8 mouse cellular contexts compared by ENCODE assay signal in the genomic region with DNA sequence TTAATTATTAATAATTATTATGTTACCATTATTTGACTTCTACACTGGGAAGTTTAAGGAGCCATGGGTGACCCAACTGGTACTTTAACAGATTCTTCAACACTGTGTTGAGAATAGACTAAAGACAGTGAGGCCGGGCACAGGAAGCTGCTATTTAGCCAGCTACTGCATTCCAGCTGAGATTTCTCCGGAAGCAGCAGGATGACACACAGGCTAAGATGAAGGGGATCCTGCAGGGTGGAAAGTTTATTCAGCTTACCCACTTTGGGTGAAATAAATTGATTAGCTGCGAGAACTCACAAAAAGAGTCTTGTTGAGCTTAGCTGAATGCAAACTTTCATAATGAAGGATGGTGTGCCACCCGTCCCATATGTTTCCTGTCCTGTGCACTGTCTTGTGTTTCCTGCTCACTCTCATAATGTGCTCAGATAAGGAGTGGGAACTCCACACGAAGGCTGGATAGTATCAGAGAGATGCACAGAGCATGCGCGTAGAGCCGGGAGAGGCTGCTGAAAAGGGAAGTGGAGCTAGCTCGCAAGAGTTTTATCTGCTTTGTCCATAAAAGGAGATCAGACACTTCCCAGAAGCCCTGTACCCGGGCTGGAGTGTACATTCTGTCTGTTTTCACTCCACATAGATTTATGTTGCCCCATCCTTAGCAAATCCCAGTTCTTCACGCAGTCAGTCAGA. TPM values are rescaled to one million over a fixed set of nuclear protein-coding genes. Genes with fewer than 3 reads are reported as not detected.
A peak's percentile ranks its signal among the peaks of the same experiment; 100 is the strongest.
DNase-seq lines count a peak whose midpoint lies in the region; ATAC-seq lines count a peak whose summit lies in the region.

A gene (plus strand): TSS at position 445 of the 690 bp plus-strand sequence.

- peaks cover 25% of the 10 kb centered on the region for H3K27me3 ChIP-seq in embryonic facial prominence, embryonic 15.5 days
- 0 out of 2 replicates have a peak, but pooled peaks cover 5% of the 10 kb centered on the region for H3K27me3 ChIP-seq in heart, embryonic 15.5 days
- H3K27me3 ChIP-seq in liver, embryonic 15.5 days: peaks cover 18% of the 10 kb centered on the region

- WGBS in embryonic facial prominence, embryonic 15.5 days: 32% methylated on average over 11 of the region's 11 CpGs
- 10% methylated on average over 11 of the region's 11 CpGs for WGBS in heart, embryonic 15.5 days
- 11% methylated on average over 11 of the region's 11 CpGs for WGBS in liver, embryonic 15.5 days (ENCODE audit: insufficient replicate concordance)

- peaks cover 17% of the 10 kb centered on the region for H3K4me1 ChIP-seq in embryonic facial prominence, embryonic 15.5 days
- peaks cover 23% of the 10 kb centered on the region for H3K4me1 ChIP-seq in heart, embryonic 15.5 days (replicated peaks)
- peaks cover 45% of the 10 kb centered on the region for H3K4me1 ChIP-seq in liver, embryonic 15.5 days (replicated peaks)

- DNase-seq in right cerebral cortex, postnatal 10 days (ENCODE audit: low spot score in 2 of 2): peak; percentile 42 to 53
- no peak for DNase-seq in right cerebral cortex, postnatal 36 days (ENCODE audit: low spot score in 2 of 2)
- peak; percentile 82 for DNase-seq in kidney, postnatal 10 days
- DNase-seq in urinary bladder, postnatal 36 days (ENCODE audit: low spot score in 2 of 2): peak; percentile 21 to 41

- 0 out of 2 replicates have a peak within 1 kb of the TSS, but pooled peaks have one; percentile 22 for H3K27ac ChIP-seq in embryonic facial prominence, embryonic 15.5 days (replicated peaks)
- peak within 1 kb of the TSS; percentile 56 for H3K27ac ChIP-seq in heart, embryonic 15.5 days
- peak within 1 kb of the TSS; percentile 38 for H3K27ac ChIP-seq in liver, embryonic 15.5 days (replicated peaks)

- 0 out of 2 replicates have a peak within 1 kb of the TSS, but pooled peaks have one; percentile 6 for H3K4me3 ChIP-seq in embryonic facial prominence, embryonic 15.5 days (replicated peaks)
- peak within 1 kb of the TSS; percentile 28 for H3K4me3 ChIP-seq in heart, embryonic 15.5 days
- H3K4me3 ChIP-seq in liver, embryonic 15.5 days (replicated peaks): peak within 1 kb of the TSS; percentile 28

- no peak for ATAC-seq in embryonic facial prominence, embryonic 15.5 days (ENCODE audit: insufficient number of reproducible peaks, low FRiP score, low TSS enrichment, low read depth)
- peak; percentile 78 for ATAC-seq in heart, embryonic 15.5 days (replicated peaks; ENCODE audit: insufficient number of reproducible peaks, insufficient read depth, low FRiP score, low read depth)
- peak; percentile 62 for ATAC-seq in liver, embryonic 15.5 days (ENCODE audit: insufficient read depth)
- ATAC-seq in neutrophil, adult 5-6 weeks (ENCODE audit: extremely low read depth, insufficient number of reproducible peaks, low FRiP score, poor library complexity, severe bottlenecking): peak; percentile 24; the same call in 1 of the 2 replicates

- H3K4me2 ChIP-seq in embryonic facial prominence, embryonic 15.5 days (replicated peaks): peak within 1 kb of the TSS; percentile 32
- peak within 1 kb of the TSS; percentile 51 for H3K4me2 ChIP-seq in heart, embryonic 15.5 days
- peak within 1 kb of the TSS; percentile 60 for H3K4me2 ChIP-seq in liver, embryonic 15.5 days

- H3K36me3 ChIP-seq in embryonic facial prominence, embryonic 15.5 days: no peaks in the 10 kb centered on the region
- no peaks in the 10 kb centered on the region for H3K36me3 ChIP-seq in heart, embryonic 15.5 days
- no peaks in the 10 kb centered on the region for H3K36me3 ChIP-seq in liver, embryonic 15.5 days (replicated peaks)

- 0 out of 2 replicates have a peak within 1 kb of the TSS, but pooled peaks have one; percentile 15 for H3K9ac ChIP-seq in embryonic facial prominence, embryonic 15.5 days
- H3K9ac ChIP-seq in heart, embryonic 15.5 days: no peak within 1 kb of the TSS
- H3K9ac ChIP-seq in liver, embryonic 15.5 days: peak within 1 kb of the TSS; percentile 39

- H3K9me3 ChIP-seq in embryonic facial prominence, embryonic 15.5 days (replicated peaks): no peaks in the 10 kb centered on the region
- H3K9me3 ChIP-seq in heart, embryonic 15.5 days (replicated peaks): no peaks in the 10 kb centered on the region
- H3K9me3 ChIP-seq in liver, embryonic 15.5 days (replicated peaks): no peaks in the 10 kb centered on the region

RNA-seq across cellular contexts. Expression of the gene that starts here (rescaled TPM):
- 17.5 and 18.1 TPM in 2 replicates for polyA plus RNA-seq in embryonic facial prominence, embryonic 15.5 days (2015; fragmentation: Nextera tagmentation; extraction: Ambion mirVana)
- 23.0 and 26.2 TPM in 2 replicates for polyA plus RNA-seq in heart, embryonic 15.5 days (2015; fragmentation: Nextera tagmentation; extraction: Ambion mirVana)
- polyA plus RNA-seq in liver, embryonic 15.5 days (2015; fragmentation: Nextera tagmentation; extraction: Ambion mirVana): 5.7 and 6.3 TPM in 2 replicates
- total RNA-seq in neutrophil, adult 5-6 weeks (2017): 87.0 and 89.8 TPM in 2 replicates

Comparison
In these comparisons a context has a peak if more than half of its experiments do, and no peak if none do; other contexts are left out.
1. DNase-seq: peak in right cerebral cortex, postnatal 10 days (2 of 2), kidney, postnatal 10 days (single experiment) and urinary bladder, postnatal 36 days (2 of 2); none in right cerebral cortex, postnatal 36 days (0 of 2).
2. Peak in every context shown above with its lines, with median percentiles within 50 percentile points of each other: H3K27ac ChIP-seq, H3K4me2 ChIP-seq and H3K4me3 ChIP-seq.